Mouse (Mus musculus): ENCODE data around the gene Gpr176.

- no peak for TF ChIP-seq ZC3H11A (IDR thresholded peaks at IDR 0.05; ENCODE audit: borderline replicate concordance, low read depth, low read length)
- TF ChIP-seq ZNF384 (IDR thresholded peaks at IDR 0.05; ENCODE audit: low read depth, low read length): no peak
Observed at GRCm38 (mm10) chr2:118355138-118355719, 18.0 kb downstream of the Gpr176 start.

Data from ES-E14 (cell line).